Mouse (Mus musculus) hindbrain, embryonic 13.5 days (tissue): Measurements from ENCODE around the gene Astn2. TPM values are rescaled to one million over a fixed set of nuclear protein-coding genes. Genes with fewer than 3 reads are reported as not detected.
"Not testable (repeated sequence)": the region's sequence is repeated elsewhere in the genome, so short reads cannot be mapped to it uniquely, and the experiment has no call there.

Experiments
- ATAC-seq: fragments of 200-750 bp; cut with Nextera tagmentation; 2 replicates; pipeline ENCODE4 v1.8.0; 2017; ENCODE audit warnings: moderate TSS enrichment; ENCODE audit not compliant: low FRiP score
- H3K27ac ChIP-seq: fragments of 300-500 bp; sonication (generic); 2 replicates; pipeline ENCODE4 v1.5.1; 2015; ENCODE audit warnings: inconsistent platforms, mild to moderate bottlenecking, moderate library complexity
- H3K27me3 ChIP-seq: fragments of 300-500 bp; sonication (generic); 2 replicates; pipeline ENCODE4 v1.6.1; 2015; ENCODE audit warnings: mild to moderate bottlenecking, inconsistent platforms
- H3K36me3 ChIP-seq: fragments of 300-500 bp; sonication (generic); 2 replicates; pipeline ENCODE4 v1.6.1; 2015; ENCODE audit warnings: mild to moderate bottlenecking, inconsistent platforms
- H3K4me1 ChIP-seq: fragments of 300-500 bp; sonication (generic); replicated peaks from 2 replicates; pipeline ENCODE4 v1.6.1; 2015; ENCODE audit warnings: inconsistent platforms
- H3K4me2 ChIP-seq: fragments of 300-500 bp; sonication (generic); 2 replicates; pipeline ENCODE4 v1.6.1; 2015; ENCODE audit warnings: inconsistent platforms, mild to moderate bottlenecking, moderate library complexity
- H3K4me3 ChIP-seq: fragments of 300-500 bp; sonication (generic); 2 replicates; pipeline ENCODE4 v1.5.1; 2015; ENCODE audit warnings: mild to moderate bottlenecking, inconsistent platforms
- H3K9ac ChIP-seq: fragments of 300-500 bp; sonication (generic); 2 replicates; pipeline ENCODE4 v1.6.1; 2015; ENCODE audit warnings: mild to moderate bottlenecking, inconsistent platforms
- H3K9me3 ChIP-seq: fragments of 300-500 bp; sonication (generic); 2 replicates; pipeline ENCODE4 v1.6.1; 2016; ENCODE audit warnings: inconsistent platforms
- WGBS: fragments of 180-500 bp; shearing (Covaris S2); methylation state at CpG from one replicate; pipeline ENCODE4 v1.1.7; 2015; 5-methylcytosine and 5-hydroxymethylcytosine counted together
- polyA plus RNA-seq: library from polyadenylated mRNA; unstranded; fragments of >200 nt; fragmentation: Nextera tagmentation; extraction: Ambion mirVana; gene quantifications from 2 replicates; pipeline ENCODE4 v1.2.1, GENCODE M21; 2015

The Astn2 gene
- polyA plus RNA-seq, 1 experiment from 2014 or later = 2.9 TPM

DNA sequence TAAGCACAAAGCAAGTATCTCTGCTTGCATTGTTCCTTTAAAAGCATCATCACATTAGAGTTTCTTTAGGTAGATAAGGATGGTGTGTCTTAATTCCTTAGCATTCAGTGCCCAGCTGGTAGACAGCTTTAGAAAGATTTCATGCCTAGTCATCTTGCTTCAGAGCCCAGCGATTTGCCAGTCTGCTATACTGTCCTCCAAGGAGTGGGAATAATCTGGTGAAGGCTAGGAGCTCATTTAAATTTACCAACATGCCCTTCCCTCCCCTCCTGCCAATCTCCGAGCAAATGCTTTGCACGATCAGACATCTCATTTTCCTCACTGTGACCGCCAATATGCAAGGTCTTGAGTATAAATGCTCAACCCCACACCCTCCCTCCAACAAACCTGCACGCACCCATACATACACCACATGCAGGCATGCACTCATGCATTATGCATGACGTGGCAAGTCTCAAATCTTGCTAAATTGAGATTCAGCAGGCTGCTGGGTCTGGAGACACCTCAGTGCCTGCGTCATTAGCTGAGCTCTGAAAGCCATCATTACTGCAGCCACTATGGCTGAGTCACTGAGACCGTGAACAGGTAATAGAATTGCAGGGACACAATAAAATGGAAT, 704.6 kb downstream of the Astn2 start:
- Histone ChIP-seq H3K27ac (peak overlapping the region; percentile 80), H3K4me3 (no peak overlapping the region), H3K9ac (no peak overlapping the region), H3K4me2 (peak overlapping the region; percentile 27; the same call in 1 of the 2 replicates), H3K4me1 (peaks cover 20% of the 10 kb centered on the region), H3K27me3 (no peaks in the 10 kb centered on the region), H3K9me3 (no peaks in the 10 kb centered on the region), H3K36me3 (no peaks in the 10 kb centered on the region)
- 17% methylated on average over 8 of the region's 8 CpGs for WGBS
- peak; percentile 97 for ATAC-seq

GRCm38 (mm10) chr4:65695241-65695640, 709.2 kb downstream of the Astn2 start:
- Histone ChIP-seq H3K4me2 (no peak overlapping the region), H3K27ac (no peak overlapping the region), H3K36me3 (0 out of 2 replicates have a peak, but pooled peaks cover 4% of the 10 kb centered on the region), H3K27me3 (no peaks in the 10 kb centered on the region), H3K4me1 (peaks cover 6% of the 10 kb centered on the region), H3K4me3 (no peak overlapping the region), H3K9me3 (no peaks in the 10 kb centered on the region), H3K9ac (no peak overlapping the region)
- 90% methylated on average over 5 of the region's 5 CpGs for WGBS
- no peak for ATAC-seq

DNA sequence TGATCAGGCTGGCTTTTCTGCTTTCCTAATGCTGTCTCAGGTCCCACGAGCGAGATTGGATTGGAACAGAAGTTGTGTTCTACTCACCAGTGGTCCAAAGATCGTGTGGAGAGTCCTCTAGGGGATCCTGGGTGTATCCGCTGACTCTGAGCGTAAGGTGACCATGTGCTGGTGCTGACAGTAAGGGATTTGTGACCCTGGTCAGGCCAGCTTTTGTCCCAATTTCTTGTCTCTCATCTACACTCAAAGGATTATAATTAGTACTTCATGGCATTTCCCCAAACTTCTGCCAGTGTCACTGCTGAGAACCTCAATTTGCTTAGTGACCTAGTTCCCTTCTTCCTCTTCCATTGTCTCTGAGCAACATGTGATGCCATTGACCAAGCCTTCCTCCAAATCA, 710.4 kb downstream of the Astn2 start:
- 0 out of 2 replicates have a peak, but pooled peaks cover 4% of the 10 kb centered on the region for H3K36me3 ChIP-seq
- H3K9me3 ChIP-seq = no peaks in the 10 kb centered on the region
- no peak overlapping the region for H3K4me2 ChIP-seq
- no peaks in the 10 kb centered on the region for H3K4me1 ChIP-seq
- no peak overlapping the region for H3K9ac ChIP-seq
- H3K27ac ChIP-seq = no peak overlapping the region
- 86% methylated on average over 5 of the region's 5 CpGs for WGBS
- H3K27me3 ChIP-seq = no peaks in the 10 kb centered on the region
- ATAC-seq = no peak
- no peak overlapping the region for H3K4me3 ChIP-seq

DNA sequence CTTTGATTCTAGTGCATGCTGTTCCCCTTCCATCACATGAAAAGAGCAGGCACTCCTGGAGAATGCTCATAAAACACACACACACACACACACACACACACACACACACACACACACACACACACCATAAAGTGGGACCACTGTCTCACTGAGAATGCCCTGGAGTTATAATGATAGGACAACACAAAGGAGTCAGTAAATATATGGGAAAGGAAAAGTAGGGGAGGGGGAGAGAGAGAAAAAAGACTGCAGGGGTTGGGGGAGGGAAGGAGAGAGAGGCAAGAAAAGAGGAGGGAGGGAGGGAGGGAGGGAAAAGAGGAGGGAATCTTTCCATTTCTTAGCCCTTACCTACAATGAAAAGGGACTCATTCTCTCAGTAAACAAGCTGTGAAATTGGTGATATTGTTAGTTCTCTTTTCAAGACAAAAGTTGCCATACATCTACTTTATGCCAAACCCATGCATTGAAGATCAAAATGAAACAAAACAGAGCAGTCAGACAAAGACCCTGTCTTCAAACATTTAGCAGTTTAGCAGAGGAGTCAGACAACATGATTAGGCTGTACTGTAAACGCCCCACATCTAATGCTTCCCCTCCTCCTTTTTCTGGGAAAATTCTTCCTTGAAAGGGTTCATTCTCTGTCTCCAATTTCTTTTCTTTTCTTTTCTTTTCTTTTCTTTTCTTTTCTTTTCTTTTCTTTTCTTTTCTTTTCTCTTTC, 717.2 kb downstream of the Astn2 start:
- 18% methylated on average over 1 of the region's 1 CpGs for WGBS
- H3K4me2 ChIP-seq = no peak overlapping the region
- H3K9me3 ChIP-seq = no peaks in the 10 kb centered on the region
- no peak; the same call in 1 of the 2 replicates for ATAC-seq
- H3K4me3 ChIP-seq = no peak overlapping the region
- peak overlapping the region; percentile 44; the same call in 1 of the 2 replicates for H3K27ac ChIP-seq
- H3K27me3 ChIP-seq = no peaks in the 10 kb centered on the region
- no peak overlapping the region for H3K9ac ChIP-seq
- H3K36me3 ChIP-seq = no peaks in the 10 kb centered on the region
- H3K4me1 ChIP-seq = peaks cover 13% of the 10 kb centered on the region

DNA sequence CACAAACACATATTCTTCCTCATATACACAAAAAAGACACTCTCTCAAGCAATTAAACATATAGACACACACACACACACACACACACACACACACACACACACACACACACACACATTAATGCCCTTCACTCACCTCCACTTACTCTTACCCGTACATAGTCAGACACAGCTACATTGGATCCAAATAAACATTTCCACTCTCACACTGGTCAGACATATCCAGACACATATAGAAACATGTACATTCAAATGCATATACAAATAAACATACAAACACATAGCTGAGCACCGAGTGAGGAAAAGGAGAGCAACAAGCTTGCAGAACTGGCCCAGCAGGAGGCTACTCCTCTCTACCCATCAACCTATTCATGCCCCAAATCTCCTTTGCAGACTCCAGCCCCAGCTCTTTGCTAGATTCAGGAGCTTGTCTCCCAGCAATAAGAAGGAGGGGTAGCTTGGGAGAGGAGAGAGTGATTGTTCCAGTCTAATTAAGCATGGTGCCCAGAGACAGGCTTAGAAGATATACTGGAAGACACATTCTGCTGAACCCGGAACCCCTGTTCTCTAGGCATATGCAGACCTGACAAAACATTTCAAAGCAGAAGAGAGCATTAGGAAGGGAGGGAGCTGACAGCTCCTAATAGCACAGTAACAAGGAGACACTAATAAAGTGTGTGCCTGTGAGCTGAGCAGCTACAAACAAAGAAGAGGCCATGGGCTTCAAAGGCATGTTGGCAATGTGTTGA, 718.0 kb downstream of the Astn2 start:
- H3K4me2 ChIP-seq = no peak overlapping the region
- H3K36me3 ChIP-seq = no peaks in the 10 kb centered on the region
- H3K4me1 ChIP-seq = peaks cover 13% of the 10 kb centered on the region
- ATAC-seq = peak; percentile 74
- no peaks in the 10 kb centered on the region for H3K27me3 ChIP-seq
- no peaks in the 10 kb centered on the region for H3K9me3 ChIP-seq
- no peak overlapping the region for H3K9ac ChIP-seq
- 29% methylated on average over 3 of the region's 3 CpGs for WGBS
- H3K27ac ChIP-seq = peak overlapping the region; percentile 44
- H3K4me3 ChIP-seq = no peak overlapping the region

GRCm38 (mm10) chr4:65684401-65684800, 720.0 kb downstream of the Astn2 start:
- no peak overlapping the region for H3K4me3 ChIP-seq
- H3K27ac ChIP-seq = no peak overlapping the region
- H3K27me3 ChIP-seq = no peaks in the 10 kb centered on the region
- no peak overlapping the region for H3K9ac ChIP-seq
- WGBS = 80% methylated on average over 3 of the region's 3 CpGs
- H3K36me3 ChIP-seq = no peaks in the 10 kb centered on the region
- peaks cover 15% of the 10 kb centered on the region for H3K4me1 ChIP-seq
- ATAC-seq = no peak
- no peaks in the 10 kb centered on the region for H3K9me3 ChIP-seq
- no peak overlapping the region for H3K4me2 ChIP-seq

- H3K9me3 ChIP-seq, H3K36me3 ChIP-seq, ATAC-seq: not testable (repeated sequence)
Measured at GRCm38 (mm10) chr4:65679786-65680185, 724.6 kb downstream of the Astn2 start.

DNA sequence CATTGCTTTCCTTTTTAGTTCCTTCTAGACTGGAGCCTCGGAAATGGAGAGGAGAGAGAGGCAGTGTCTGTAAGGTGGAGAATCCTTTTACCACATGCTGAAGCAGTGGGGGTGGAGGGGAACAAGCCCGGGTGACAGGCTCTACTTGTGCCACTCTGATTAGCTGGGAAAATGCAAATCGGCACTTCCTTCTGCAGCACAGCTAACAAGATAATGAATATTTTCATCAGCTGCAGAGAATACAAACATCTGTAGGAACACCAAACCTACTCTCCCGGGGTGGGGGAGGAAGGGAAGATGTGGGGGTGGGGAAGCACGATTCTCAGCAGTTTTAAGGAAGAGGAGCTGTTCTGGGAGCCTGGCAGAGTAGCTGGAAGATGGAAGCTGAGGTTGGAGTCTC, 725.5 kb downstream of the Astn2 start:
- H3K9ac ChIP-seq = no peak overlapping the region
- peak; percentile 52 for ATAC-seq
- no peak overlapping the region for H3K4me3 ChIP-seq
- WGBS = 22% methylated on average over 5 of the region's 5 CpGs
- no peak overlapping the region for H3K4me2 ChIP-seq
- peak overlapping the region; percentile 62 for H3K27ac ChIP-seq
- H3K36me3 ChIP-seq = no peaks in the 10 kb centered on the region
- no peaks in the 10 kb centered on the region for H3K9me3 ChIP-seq
- no peaks in the 10 kb centered on the region for H3K27me3 ChIP-seq
- H3K4me1 ChIP-seq = peaks cover 10% of the 10 kb centered on the region

More at GRCm38 (mm10) chr4:65679786-65680185, 724.6 kb downstream of the Astn2 start:
- not testable (repeated sequence) for H3K27me3 ChIP-seq, H3K9ac ChIP-seq, H3K4me2 ChIP-seq, H3K4me3 ChIP-seq, H3K27ac ChIP-seq
- H3K4me1 ChIP-seq = peaks cover 14% of the 10 kb centered on the region
- WGBS = 39% methylated on average over 2 of the region's 2 CpGs

GRCm38 (mm10) chr4:65678495-65678894, 725.9 kb downstream of the Astn2 start:
- H3K4me1 ChIP-seq = peaks cover 10% of the 10 kb centered on the region
- 71% methylated on average over 5 of the region's 5 CpGs for WGBS
- H3K27ac ChIP-seq = peak overlapping the region; percentile 62
- no peaks in the 10 kb centered on the region for H3K36me3 ChIP-seq
- no peaks in the 10 kb centered on the region for H3K9me3 ChIP-seq
- ATAC-seq = peak; percentile 61; the same call in 1 of the 2 replicates
- H3K27me3 ChIP-seq = no peaks in the 10 kb centered on the region
- no peak overlapping the region for H3K9ac ChIP-seq
- H3K4me2 ChIP-seq = no peak overlapping the region
- H3K4me3 ChIP-seq = no peak overlapping the region

DNA sequence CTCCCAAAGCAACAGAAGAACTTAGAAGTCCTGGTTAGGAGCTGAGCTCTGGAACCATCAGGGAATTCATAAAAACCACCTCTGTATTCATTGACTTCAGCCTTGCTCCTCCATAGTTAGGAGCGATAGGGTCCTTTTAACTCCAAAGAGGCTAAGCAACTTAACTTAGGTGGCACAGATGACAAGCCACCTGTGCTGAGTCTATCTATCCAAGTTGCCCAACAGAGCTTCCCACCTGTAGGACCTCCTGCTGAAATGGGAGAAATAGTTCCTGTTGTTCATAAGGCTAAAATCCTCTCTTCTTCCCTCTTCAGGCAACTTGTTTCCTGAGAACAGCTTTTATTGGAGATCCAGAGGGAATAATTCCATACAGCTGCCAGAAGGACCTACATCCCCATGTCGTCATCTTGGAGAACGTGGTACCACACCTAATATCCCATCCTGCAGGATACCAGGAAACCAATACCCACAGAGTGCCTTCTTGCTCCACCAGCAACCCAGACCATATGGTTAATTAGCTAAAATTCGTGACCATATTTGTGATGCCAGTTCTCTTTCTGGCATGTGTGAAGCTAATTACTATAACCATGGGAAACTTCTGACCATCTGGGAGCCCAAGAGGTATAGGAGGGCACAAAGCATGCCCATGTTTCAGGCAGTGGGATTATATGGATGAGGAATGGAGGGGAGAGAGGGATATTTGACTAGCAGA, 730.0 kb downstream of the Astn2 start:
- H3K4me1 ChIP-seq = peaks cover 8% of the 10 kb centered on the region
- H3K4me3 ChIP-seq = no peak overlapping the region
- 84% methylated on average over 4 of the region's 4 CpGs for WGBS
- no peak for ATAC-seq
- no peak overlapping the region for H3K27ac ChIP-seq
- H3K4me2 ChIP-seq = no peak overlapping the region
- no peaks in the 10 kb centered on the region for H3K9me3 ChIP-seq
- no peaks in the 10 kb centered on the region for H3K27me3 ChIP-seq
- no peaks in the 10 kb centered on the region for H3K36me3 ChIP-seq
- H3K9ac ChIP-seq = no peak overlapping the region

GRCm38 (mm10) chr4:65673418-65673933, 730.9 kb downstream of the Astn2 start:
- WGBS = 81% methylated on average over 4 of the region's 4 CpGs
- Histone ChIP-seq H3K4me1 (no peaks in the 10 kb centered on the region), H3K27ac (no peak overlapping the region), H3K36me3 (no peaks in the 10 kb centered on the region), H3K4me2 (no peak overlapping the region), H3K4me3 (no peak overlapping the region), H3K27me3 (no peaks in the 10 kb centered on the region), H3K9ac (no peak overlapping the region), H3K9me3 (no peaks in the 10 kb centered on the region)
- ATAC-seq = no peak

DNA sequence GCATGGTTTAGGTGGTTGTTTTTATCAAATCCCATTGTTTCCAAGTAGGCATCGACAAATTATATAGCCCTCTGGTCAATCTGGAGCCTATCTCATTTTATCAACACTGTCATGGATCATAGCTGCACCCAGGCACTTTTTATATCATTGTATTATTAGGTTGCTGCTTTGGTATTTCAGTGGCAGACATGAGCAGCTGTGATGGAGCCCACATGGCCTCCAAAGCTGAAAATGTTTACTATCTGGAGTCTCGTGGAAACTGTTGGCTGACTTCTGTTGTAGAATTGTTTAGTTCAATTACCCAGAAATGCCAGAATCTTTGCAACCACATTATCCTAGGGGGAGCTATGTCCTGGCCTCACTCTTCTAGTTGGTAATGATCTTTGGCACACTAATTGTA, 732.1 kb downstream of the Astn2 start:
- no peaks in the 10 kb centered on the region for H3K27me3 ChIP-seq
- no peak overlapping the region for H3K27ac ChIP-seq
- no peaks in the 10 kb centered on the region for H3K9me3 ChIP-seq
- H3K36me3 ChIP-seq = no peaks in the 10 kb centered on the region
- H3K9ac ChIP-seq = no peak overlapping the region
- no peak overlapping the region for H3K4me3 ChIP-seq
- H3K4me2 ChIP-seq = no peak overlapping the region
- peaks cover 2% of the 10 kb centered on the region; the same call in 1 of the 2 replicates for H3K4me1 ChIP-seq
- WGBS = 73% methylated on average over 2 of the region's 2 CpGs
- ATAC-seq = no peak
